Mouse (Mus musculus): Measurements from ENCODE around the gene Zcchc7. TPM values are rescaled to one million over a fixed set of nuclear protein-coding genes. Genes with fewer than 3 reads are reported as not detected.
"Not testable (repeated sequence)": the region's sequence is repeated elsewhere in the genome, so short reads cannot be mapped to it uniquely, and the experiment has no call there.

Zcchc7 gene
- total and polyA plus RNA-seq, 2 experiments = 4.8 to 21.8 TPM

DNA sequence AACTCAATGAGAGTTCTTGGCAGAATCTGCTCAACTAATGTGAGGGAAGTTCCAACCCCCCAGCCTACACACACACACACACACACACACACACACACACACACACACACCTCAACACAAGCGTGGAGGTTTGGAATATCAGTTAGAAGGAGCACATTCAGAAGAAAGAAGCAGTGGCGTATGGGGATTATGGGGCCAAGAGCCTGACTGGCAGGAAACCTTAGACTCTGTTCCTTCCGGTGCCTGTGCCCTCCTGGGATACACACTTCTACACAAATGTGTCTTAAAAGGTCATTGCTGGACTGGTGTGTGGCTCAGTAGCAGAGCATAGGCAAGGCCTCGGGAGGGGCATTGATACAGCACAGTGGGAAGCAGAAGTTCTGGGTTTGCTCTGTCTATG is 34.4 kb upstream of the Zcchc7 start:
- Histone ChIP-seq H3K27me3 (ENCODE audit: control insufficient read depth, insufficient read depth, low read length) (peaks cover 6% of the 10 kb centered on the region), H3K79me2 (ENCODE audit: control insufficient read depth, insufficient read depth, low read length) (no peaks in the 10 kb centered on the region), H3K9ac (ENCODE audit: low read depth, low read length) (no peak overlapping the region), H3K36me3 (ENCODE audit: control insufficient read depth, insufficient read depth, low read length) (no peaks in the 10 kb centered on the region), H3K4me1 (ENCODE audit: control insufficient read depth, insufficient read depth, low read length) (no peaks in the 10 kb centered on the region), H3K27ac (replicated peaks; ENCODE audit: insufficient read depth, low read depth, low read length) (no peak overlapping the region), H3K4me3 (ENCODE audit: insufficient read depth, low read depth, low read length) (no peak overlapping the region)
- WGBS = 87% methylated on average over 4 of the region's 4 CpGs
- TF ChIP-seq CTCF (IDR thresholded peaks at IDR 0.05; ENCODE audit: low read depth, low read length) (no peak), POLR2A (IDR thresholded peaks at IDR 0.05; ENCODE audit: extremely low read depth, insufficient read depth, low read length) (no peak)
- no peak for DNase-seq (ENCODE audit: extremely low read depth, low read depth, low spot score)

DNA sequence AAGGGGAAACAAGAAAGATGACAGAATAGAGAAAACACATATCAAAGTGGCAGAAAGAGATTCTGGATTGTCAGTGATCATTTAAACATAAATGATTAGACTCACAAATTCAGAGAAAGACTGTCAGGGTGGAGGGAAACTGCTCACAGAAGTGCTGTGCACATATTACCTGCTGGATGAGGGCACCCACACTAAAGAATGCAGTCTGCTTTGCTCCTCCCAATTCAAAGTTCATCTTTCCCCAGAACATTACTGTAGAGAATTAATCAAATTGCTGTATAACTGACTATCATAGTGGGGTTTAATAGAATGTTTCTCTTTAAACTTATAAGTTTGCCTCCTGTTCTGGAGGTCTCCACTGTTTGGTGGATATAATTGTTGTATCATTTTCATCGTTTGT is 15.2 kb upstream of the Zcchc7 start:
- Histone ChIP-seq H3K79me2 (ENCODE audit: control insufficient read depth, insufficient read depth, low read length) (no peaks in the 10 kb centered on the region), H3K36me3 (ENCODE audit: control insufficient read depth, insufficient read depth, low read length) (no peaks in the 10 kb centered on the region), H3K9ac (ENCODE audit: low read depth, low read length) (no peak overlapping the region), H3K27ac (replicated peaks; ENCODE audit: insufficient read depth, low read depth, low read length) (no peak overlapping the region), H3K27me3 (ENCODE audit: control insufficient read depth, insufficient read depth, low read length) (no peaks in the 10 kb centered on the region), H3K4me3 (ENCODE audit: insufficient read depth, low read depth, low read length) (no peak overlapping the region), H3K4me1 (ENCODE audit: control insufficient read depth, insufficient read depth, low read length) (no peaks in the 10 kb centered on the region)
- 59% methylated on average over 1 of the region's 1 CpGs for WGBS
- DNase-seq (ENCODE audit: extremely low read depth, low read depth, low spot score) = no peak
- TF ChIP-seq CTCF (IDR thresholded peaks at IDR 0.05; ENCODE audit: low read depth, low read length) = no peak
- no peak for TF ChIP-seq POLR2A (IDR thresholded peaks at IDR 0.05; ENCODE audit: extremely low read depth, insufficient read depth, low read length)

DNA sequence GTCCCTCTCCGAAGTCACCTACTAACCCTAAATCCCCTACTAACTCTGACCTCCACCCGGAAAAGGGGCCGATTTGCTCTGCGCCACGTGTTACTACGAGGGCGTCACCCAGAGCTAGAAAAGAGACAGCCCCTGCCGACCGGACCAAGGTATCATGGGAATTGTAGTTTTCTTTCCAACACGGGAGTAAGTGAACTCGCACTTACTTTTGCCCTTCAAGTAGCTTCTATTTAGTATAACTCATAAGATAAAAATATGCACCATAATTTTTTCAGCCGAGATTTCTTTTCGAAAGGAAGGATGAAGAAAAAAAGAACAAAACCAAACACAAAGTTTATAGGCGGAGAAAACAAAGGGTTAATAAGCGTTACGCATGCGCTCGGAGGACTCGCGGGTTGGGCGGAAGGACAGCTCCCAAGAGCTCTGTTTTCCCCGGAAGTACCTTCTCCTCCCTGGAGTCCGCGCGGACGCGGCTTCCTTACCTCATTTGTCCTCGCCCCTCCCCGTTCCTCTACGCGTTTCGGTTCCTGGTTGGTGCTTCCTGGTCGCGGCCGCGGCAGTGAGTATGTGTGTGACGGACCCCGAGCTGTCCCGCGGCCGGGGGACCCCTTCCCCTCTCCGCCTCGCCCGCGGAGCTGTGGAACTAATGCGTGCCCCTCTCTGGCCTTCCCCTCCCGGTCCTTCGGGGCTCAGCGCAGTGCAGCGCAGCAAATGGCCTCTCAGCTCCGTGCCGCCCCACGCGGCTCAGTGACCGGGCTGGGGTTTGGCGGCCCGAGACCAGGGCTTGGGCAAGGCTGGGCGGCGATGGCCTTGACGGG is 666 bp downstream of the Zcchc7 start:
- H3K27me3 ChIP-seq (ENCODE audit: control insufficient read depth, insufficient read depth, low read length) = no peaks in the 10 kb centered on the region
- H3K36me3 ChIP-seq (ENCODE audit: control insufficient read depth, insufficient read depth, low read length) = peaks cover under 1% of the 10 kb centered on the region; the same call in 1 of the 2 replicates
- H3K4me1 ChIP-seq (ENCODE audit: control insufficient read depth, insufficient read depth, low read length) = peaks cover 5% of the 10 kb centered on the region; the same call in 1 of the 2 replicates
- TF ChIP-seq CTCF (IDR thresholded peaks at IDR 0.05; ENCODE audit: low read depth, low read length) (no peak), POLR2A (IDR thresholded peaks at IDR 0.05; ENCODE audit: extremely low read depth, insufficient read depth, low read length) (peak; percentile 70)
- peak overlapping the region; percentile 89 for H3K27ac ChIP-seq (replicated peaks; ENCODE audit: insufficient read depth, low read depth, low read length)
- peaks cover 7% of the 10 kb centered on the region; the same call in 1 of the 2 replicates for H3K79me2 ChIP-seq (ENCODE audit: control insufficient read depth, insufficient read depth, low read length)
- under 1% methylated on average over 60 of the region's 60 CpGs for WGBS
- H3K4me3 ChIP-seq (ENCODE audit: insufficient read depth, low read depth, low read length) = peak overlapping the region; percentile 82
- peak overlapping the region; percentile 92 for H3K9ac ChIP-seq (ENCODE audit: low read depth, low read length)
- DNase-seq (ENCODE audit: extremely low read depth, low read depth, low spot score) = peak; percentile 93

DNA sequence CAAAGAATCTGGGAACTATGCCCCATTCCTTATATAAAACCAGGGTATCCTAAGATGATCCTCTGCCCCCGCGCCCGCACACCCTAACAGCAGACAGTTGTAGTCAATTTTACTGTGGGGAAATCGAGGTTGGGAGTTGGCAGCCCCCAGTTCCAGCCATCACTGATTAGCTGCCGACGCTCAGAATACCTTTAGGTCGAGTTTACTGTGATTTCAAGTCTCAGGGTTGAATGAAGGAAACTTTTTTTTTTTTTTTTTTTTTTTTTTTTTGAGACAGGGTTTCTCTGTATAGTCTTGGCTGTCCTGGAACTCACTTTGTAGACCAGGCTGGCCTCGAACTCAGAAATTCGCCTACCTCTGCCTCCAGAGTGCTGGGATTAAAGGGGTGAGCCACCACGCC is 1.5 kb downstream of the Zcchc7 start:
- Histone ChIP-seq H3K4me3 (ENCODE audit: insufficient read depth, low read depth, low read length) (peak overlapping the region; percentile 82), H3K9ac (ENCODE audit: low read depth, low read length) (peak overlapping the region; percentile 92), H3K27ac (replicated peaks; ENCODE audit: insufficient read depth, low read depth, low read length) (peak overlapping the region; percentile 86)
- WGBS = 7% methylated on average over 10 of the region's 10 CpGs
- not testable (repeated sequence) for H3K79me2 ChIP-seq (ENCODE audit: control insufficient read depth, insufficient read depth, low read length); H3K27me3 ChIP-seq (ENCODE audit: control insufficient read depth, insufficient read depth, low read length); H3K4me1 ChIP-seq (ENCODE audit: control insufficient read depth, insufficient read depth, low read length); H3K36me3 ChIP-seq (ENCODE audit: control insufficient read depth, insufficient read depth, low read length); DNase-seq (ENCODE audit: extremely low read depth, low read depth, low spot score)

- no peak overlapping the region for H3K27ac ChIP-seq (replicated peaks; ENCODE audit: insufficient read depth, low read depth, low read length)
- no peaks in the 10 kb centered on the region for H3K27me3 ChIP-seq (ENCODE audit: control insufficient read depth, insufficient read depth, low read length)
- no peak overlapping the region for H3K4me3 ChIP-seq (ENCODE audit: insufficient read depth, low read depth, low read length)
- H3K36me3 ChIP-seq (ENCODE audit: control insufficient read depth, insufficient read depth, low read length) = peaks cover 8% of the 10 kb centered on the region
- no peak overlapping the region for H3K9ac ChIP-seq (ENCODE audit: low read depth, low read length)
- peaks cover 2% of the 10 kb centered on the region; the same call in 1 of the 2 replicates for H3K4me1 ChIP-seq (ENCODE audit: control insufficient read depth, insufficient read depth, low read length)
- H3K79me2 ChIP-seq (ENCODE audit: control insufficient read depth, insufficient read depth, low read length) = peaks cover 4% of the 10 kb centered on the region
- no peak for TF ChIP-seq CTCF (IDR thresholded peaks at IDR 0.05; ENCODE audit: low read depth, low read length)
- TF ChIP-seq POLR2A (IDR thresholded peaks at IDR 0.05; ENCODE audit: extremely low read depth, insufficient read depth, low read length) = no peak
- WGBS = 96% methylated on average over 3 of the region's 3 CpGs
- DNase-seq (ENCODE audit: extremely low read depth, low read depth, low spot score) = no peak
Measured at GRCm38 (mm10) chr4:44774890-44775289, 19.2 kb downstream of the Zcchc7 start.

GRCm38 (mm10) chr4:44776651-44777050 is 21.0 kb downstream of the Zcchc7 start:
- peak; percentile 83 for DNase-seq (ENCODE audit: extremely low read depth, low read depth, low spot score)
- WGBS = 52% methylated on average over 2 of the region's 2 CpGs
- Histone ChIP-seq H3K4me3 (ENCODE audit: insufficient read depth, low read depth, low read length) (no peak overlapping the region), H3K36me3 (ENCODE audit: control insufficient read depth, insufficient read depth, low read length) (peaks cover 4% of the 10 kb centered on the region; the same call in 1 of the 2 replicates), H3K79me2 (ENCODE audit: control insufficient read depth, insufficient read depth, low read length) (no peaks in the 10 kb centered on the region; the same call in 1 of the 2 replicates), H3K27me3 (ENCODE audit: control insufficient read depth, insufficient read depth, low read length) (no peaks in the 10 kb centered on the region), H3K9ac (ENCODE audit: low read depth, low read length) (no peak overlapping the region), H3K4me1 (ENCODE audit: control insufficient read depth, insufficient read depth, low read length) (peaks cover 2% of the 10 kb centered on the region; the same call in 1 of the 2 replicates), H3K27ac (replicated peaks; ENCODE audit: insufficient read depth, low read depth, low read length) (no peak overlapping the region)
- TF ChIP-seq CTCF (IDR thresholded peaks at IDR 0.05; ENCODE audit: low read depth, low read length) (no peak), POLR2A (IDR thresholded peaks at IDR 0.05; ENCODE audit: extremely low read depth, insufficient read depth, low read length) (no peak)
